Mouse (Mus musculus) testis, adult 2 months (tissue): ENCODE measurements at regions not wholly inside any gene's neighbourhood (a gene's known extent, or its start where the extent isn't known, plus 50 kb on each side); places are given as distances from the start of the nearest gene placed in this dataset.
A peak's percentile ranks its signal among the peaks of the same experiment; 100 is the strongest.

Experiments used
- CTCF ChIP-seq: fragments of 200-500 bp; IDR thresholded peaks from 2 replicates; pipeline ENCODE4 v1.5.1; 2012; ENCODE audit warnings: low read depth, mild to moderate bottlenecking, inconsistent platforms, low read length, moderate library complexity; ENCODE audit not compliant: control insufficient read depth, insufficient read depth, insufficient replicate concordance
- POLR2A ChIP-seq: fragments of 200-500 bp; IDR thresholded peaks from 2 replicates; pipeline ENCODE4 v1.6.1; 2012; ENCODE audit warnings: low read depth, mild to moderate bottlenecking, inconsistent platforms, low read length, moderate library complexity; ENCODE audit not compliant: control insufficient read depth

DNA sequence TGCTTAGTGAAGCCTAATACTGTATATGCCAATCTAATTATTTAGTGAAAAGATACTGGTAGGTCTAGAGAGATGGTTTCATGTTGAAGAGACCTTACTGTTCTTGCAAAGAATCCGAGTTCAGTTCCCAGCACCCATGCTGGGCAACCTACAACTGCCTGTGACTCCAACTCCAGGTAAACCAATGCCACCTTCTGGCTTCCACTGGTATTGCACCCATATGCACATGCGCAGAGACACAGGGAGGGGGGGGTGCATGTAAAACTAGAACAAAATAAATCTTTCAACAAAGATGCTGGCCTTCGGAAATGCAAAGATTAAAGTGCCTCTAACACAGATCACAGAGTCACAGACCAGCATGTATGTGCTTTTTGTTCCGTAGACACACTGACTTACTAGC is 348.5 kb upstream of the Tmem132c start:
- TF ChIP-seq CTCF = peak; percentile 76; the same call in 1 of the 2 replicates
- TF ChIP-seq POLR2A = no peak
